Mouse (Mus musculus) stomach, embryonic 16.5 days (tissue): Measurements from ENCODE around the gene Ndufc2. TPM values are rescaled to one million over a fixed set of nuclear protein-coding genes. Genes with fewer than 3 reads are reported as not detected.

Experiments
- ATAC-seq: fragments of 200-750 bp; cut with Nextera tagmentation; 2 replicates; pipeline ENCODE4 v1.8.0; 2017; ENCODE audit warnings: moderate number of reproducible peaks, moderate TSS enrichment; ENCODE audit not compliant: insufficient read depth, low FRiP score
- H3K27ac ChIP-seq: fragments of 300-500 bp; sonication (generic); 2 replicates; pipeline ENCODE4 v1.5.1; 2014; ENCODE audit warnings: low read length
- H3K27me3 ChIP-seq: fragments of 300-500 bp; sonication (generic); 2 replicates; pipeline ENCODE4 v1.6.1; 2014; ENCODE audit warnings: low read length, control low read depth, mixed read lengths; ENCODE audit not compliant: control insufficient read depth, insufficient read depth
- H3K36me3 ChIP-seq: fragments of 300-500 bp; sonication (generic); 2 replicates; pipeline ENCODE4 v1.6.1; 2014; ENCODE audit warnings: low read length; ENCODE audit not compliant: control insufficient read depth, insufficient read depth
- H3K4me1 ChIP-seq: fragments of 300-500 bp; sonication (generic); 2 replicates; pipeline ENCODE4 v1.6.1; 2014; ENCODE audit warnings: low read length, control low read depth, mixed read lengths; ENCODE audit not compliant: control insufficient read depth, insufficient read depth
- H3K4me2 ChIP-seq: fragments of 300-500 bp; sonication (generic); 2 replicates; pipeline ENCODE4 v1.6.1; 2014; ENCODE audit warnings: low read depth, low read length, mixed read lengths
- H3K4me3 ChIP-seq: fragments of 300-500 bp; sonication (generic); replicated peaks from 2 replicates; pipeline ENCODE4 v1.5.1; 2014; ENCODE audit warnings: mild to moderate bottlenecking, low read length
- H3K9ac ChIP-seq: fragments of 300-500 bp; sonication (generic); 2 replicates; pipeline ENCODE4 v1.6.1; 2014; ENCODE audit warnings: low read length
- H3K9me3 ChIP-seq: fragments of 300-500 bp; sonication (generic); replicated peaks from 2 replicates; pipeline ENCODE4 v1.6.1; 2016; ENCODE audit warnings: low read length, control low read depth; ENCODE audit not compliant: control insufficient read depth
- WGBS: fragments of 180-500 bp; shearing (Covaris S2); extraction: QIAGEN DNeasy Blood & Tissue Kit; methylation state at CpG from one replicate; pipeline ENCODE4 v1.1.7; 2014; 5-methylcytosine and 5-hydroxymethylcytosine counted together
- polyA plus RNA-seq: library from polyadenylated mRNA; unstranded; fragments of >200 nt; fragmentation: Nextera tagmentation; extraction: Ambion mirVana; gene quantifications from 2 replicates; pipeline ENCODE4 v1.2.1, GENCODE M21; 2015

Gene Ndufc2
- polyA plus RNA-seq, 1 experiment from 2014 or later: 373 TPM

DNA sequence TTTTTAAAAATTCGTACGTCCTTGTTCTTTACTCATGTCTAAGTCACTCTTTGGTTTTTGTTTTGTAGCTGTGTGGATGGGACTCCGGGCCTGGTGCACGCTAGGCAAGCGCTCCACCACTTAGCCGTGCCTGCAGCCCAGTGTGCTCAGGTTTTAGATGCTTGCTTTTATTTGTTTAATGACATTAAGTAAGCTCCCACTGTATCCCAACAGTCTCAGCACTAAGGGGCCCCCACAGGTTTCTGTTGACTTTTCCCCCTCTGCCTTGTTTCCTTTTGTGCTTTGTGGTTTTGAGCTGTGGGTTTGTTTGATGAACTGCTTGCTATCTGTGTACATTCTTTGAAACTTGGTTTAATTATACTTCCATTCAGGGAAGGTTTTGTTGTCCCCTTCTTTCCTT, 52.4 kb downstream of the Ndufc2 start:
- H3K4me1 ChIP-seq: peaks cover 16% of the 10 kb centered on the region; the same call in 1 of the 2 replicates
- no peak overlapping the region for H3K4me3 ChIP-seq
- no peaks in the 10 kb centered on the region for H3K36me3 ChIP-seq
- H3K27ac ChIP-seq: peak overlapping the region; percentile 89
- peak overlapping the region; percentile 95; the same call in 1 of the 2 replicates for H3K4me2 ChIP-seq
- H3K9me3 ChIP-seq: 0 out of 2 replicates have a peak, but pooled peaks cover 5% of the 10 kb centered on the region
- H3K9ac ChIP-seq: no peak overlapping the region
- peak; percentile 72 for ATAC-seq
- no peaks in the 10 kb centered on the region for H3K27me3 ChIP-seq
- WGBS: 59% methylated on average over 6 of the region's 6 CpGs

DNA sequence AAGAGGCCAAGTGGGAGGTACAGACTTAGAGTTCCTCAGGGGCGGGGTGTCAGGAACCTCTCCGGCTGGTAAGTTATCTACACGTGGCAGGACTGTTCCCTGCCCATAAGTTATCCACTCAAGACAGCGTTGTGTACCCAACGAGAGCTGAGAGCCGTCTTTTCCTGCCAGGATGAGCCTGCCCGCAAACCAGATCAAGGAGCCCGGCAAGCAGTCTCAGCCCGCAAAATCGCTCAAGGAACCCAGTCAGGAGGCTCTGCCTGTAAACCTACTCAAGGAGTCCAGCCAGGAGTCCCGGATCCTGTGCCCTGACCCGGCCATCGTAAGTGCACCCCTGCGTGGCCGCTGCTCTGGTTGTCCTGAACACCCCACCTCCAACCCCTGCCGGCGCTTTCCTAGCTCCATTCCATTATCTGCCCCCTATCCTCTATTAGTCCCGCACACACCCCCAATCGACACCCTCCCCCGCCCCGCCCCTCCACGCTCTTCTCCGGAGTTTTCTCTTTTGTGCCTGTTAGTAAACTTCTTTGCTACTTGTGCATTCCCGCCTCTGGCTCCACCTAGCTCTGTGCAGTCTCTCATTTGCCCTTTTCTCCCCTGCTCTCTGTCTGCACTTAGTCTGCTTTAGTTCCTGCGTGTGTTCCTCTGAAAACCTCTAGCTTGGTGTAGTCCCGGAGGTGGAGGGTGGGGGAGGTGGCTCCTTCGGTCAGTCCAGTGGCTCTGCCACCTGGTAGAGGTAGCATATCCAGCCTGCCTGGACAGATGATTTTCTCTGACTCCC, 53.5 kb downstream of the Ndufc2 start:
- Histone ChIP-seq H3K27ac (peak overlapping the region; percentile 89), H3K4me2 (peak overlapping the region; percentile 95), H3K27me3 (no peaks in the 10 kb centered on the region), H3K36me3 (0 out of 2 replicates have a peak, but pooled peaks cover 7% of the 10 kb centered on the region), H3K4me3 (peak overlapping the region; percentile 62), H3K9ac (peak overlapping the region; percentile 79), H3K9me3 (0 out of 2 replicates have a peak, but pooled peaks cover 5% of the 10 kb centered on the region), H3K4me1 (peaks cover 16% of the 10 kb centered on the region; the same call in 1 of the 2 replicates)
- WGBS: 1% methylated on average over 27 of the region's 27 CpGs
- ATAC-seq: peak; percentile 88

DNA sequence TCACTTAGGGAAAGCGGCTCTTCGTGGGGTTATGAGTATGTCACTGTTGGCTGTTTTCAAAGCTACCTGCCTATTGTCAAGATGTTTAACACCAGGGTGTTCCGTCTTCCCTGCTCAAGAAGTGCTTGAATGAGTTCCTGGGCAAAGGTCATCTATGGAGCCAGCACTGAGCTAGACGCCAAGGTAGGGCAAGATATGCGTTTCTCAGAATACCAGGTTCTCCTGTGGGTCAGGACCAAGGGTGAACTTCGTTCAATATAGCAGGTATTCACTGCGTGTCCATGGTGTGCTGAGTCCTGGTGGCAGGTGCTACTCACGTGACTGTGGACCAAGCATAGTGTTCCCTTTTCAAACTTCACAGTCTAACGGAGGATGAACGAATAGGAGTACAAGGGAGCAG, 55.0 kb downstream of the Ndufc2 start:
- Histone ChIP-seq H3K36me3 (0 out of 2 replicates have a peak, but pooled peaks cover 7% of the 10 kb centered on the region), H3K27me3 (no peaks in the 10 kb centered on the region), H3K9me3 (no peaks in the 10 kb centered on the region), H3K4me3 (peak overlapping the region; percentile 17; the same call in 1 of the 2 replicates), H3K4me1 (peaks cover 16% of the 10 kb centered on the region; the same call in 1 of the 2 replicates), H3K27ac (no peak overlapping the region), H3K4me2 (peak overlapping the region; percentile 95), H3K9ac (no peak overlapping the region)
- 85% methylated on average over 10 of the region's 10 CpGs for WGBS
- ATAC-seq: no peak

DNA sequence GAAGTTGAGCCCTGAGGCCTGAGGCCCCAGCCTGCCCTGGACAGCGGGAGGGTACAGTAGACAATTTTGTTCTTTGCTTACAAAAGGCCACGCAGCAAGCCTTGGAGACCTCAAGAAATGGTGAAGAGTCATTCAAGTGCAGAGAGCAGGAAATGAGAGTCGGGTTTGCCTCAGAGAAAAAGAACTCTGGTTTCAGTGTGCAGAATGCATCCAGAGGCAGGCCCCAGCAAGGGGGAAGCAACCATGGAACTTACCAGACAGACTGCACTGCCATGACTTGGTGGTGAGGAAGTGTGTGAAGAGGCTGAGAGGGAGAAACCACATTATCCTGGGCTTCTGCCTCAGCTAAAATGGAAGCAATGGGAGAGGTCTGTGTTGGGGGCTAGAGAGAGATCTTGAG, 55.8 kb downstream of the Ndufc2 start:
- no peaks in the 10 kb centered on the region for H3K9me3 ChIP-seq
- no peak overlapping the region for H3K4me2 ChIP-seq
- no peaks in the 10 kb centered on the region for H3K27me3 ChIP-seq
- no peak overlapping the region for H3K27ac ChIP-seq
- ATAC-seq: no peak
- 0 out of 2 replicates have a peak, but pooled peaks cover 7% of the 10 kb centered on the region for H3K36me3 ChIP-seq
- no peak overlapping the region for H3K4me3 ChIP-seq
- H3K4me1 ChIP-seq: peaks cover 16% of the 10 kb centered on the region; the same call in 1 of the 2 replicates
- no peak overlapping the region for H3K9ac ChIP-seq
- WGBS: 73% methylated on average over 3 of the region's 3 CpGs

Other genes starting within 250 kb of the Ndufc2 start
- 0.95 and 1.5 TPM in 2 replicates for gene Usp35, start 68.0 kb upstream of the Ndufc2 start, polyA plus RNA-seq
- 5.1 and 5.3 TPM in 2 replicates for gene Kctd21, start 67.7 kb upstream of the Ndufc2 start, polyA plus RNA-seq
- 38.5 and 42.5 TPM in 2 replicates for gene Alg8, start 28.4 kb upstream of the Ndufc2 start, polyA plus RNA-seq
- gene Thrsp, start 17.7 kb downstream of the Ndufc2 start, polyA plus RNA-seq: 1.2 and 4.1 TPM in 2 replicates
- 25.9 and 37.1 TPM in 2 replicates for gene Kctd14, start 51.3 kb downstream of the Ndufc2 start, polyA plus RNA-seq
- gene Ints4, start 81.0 kb downstream of the Ndufc2 start, polyA plus RNA-seq: 52.8 and 56.1 TPM in 2 replicates
- 54.4 and 63.1 TPM in 2 replicates for gene Aamdc, start 179.5 kb downstream of the Ndufc2 start, polyA plus RNA-seq
- 16.8 and 17.4 TPM in 2 replicates for gene Rsf1, start 179.9 kb downstream of the Ndufc2 start, polyA plus RNA-seq